Mouse (Mus musculus) left cerebral cortex, adult 9 months (tissue): ENCODE data around the gene Tulp1.
"Not testable (repeated sequence)": the region's sequence is repeated elsewhere in the genome, so short reads cannot be mapped to it uniquely, and the experiment has no call there.

Experiments
- DNase-seq, 2 experiments: peaks; one replicate each; pipeline ENCODE4 v3.0.0; 2022; ENCODE audit warnings: low spot score in 2 of 2

Gene Tulp1

GRCm38 (mm10) chr17:28337547-28337946 lies 27.5 kb downstream of the Tulp1 start:
- no peak for DNase-seq

- DNase-seq: no peak
Measured at GRCm38 (mm10) chr17:28335267-28335666, 29.8 kb downstream of the Tulp1 start.

- no peak for DNase-seq
Measured at GRCm38 (mm10) chr17:28332915-28333546, 32.0 kb downstream of the Tulp1 start.

- DNase-seq: no peak
Measured at GRCm38 (mm10) chr17:28332113-28332914, 32.7 kb downstream of the Tulp1 start.

GRCm38 (mm10) chr17:28331241-28332112 lies 33.5 kb downstream of the Tulp1 start:
- DNase-seq: no peak

GRCm38 (mm10) chr17:28330590-28330989 lies 34.4 kb downstream of the Tulp1 start:
- DNase-seq: not testable (repeated sequence)

GRCm38 (mm10) chr17:28330232-28330546 lies 34.8 kb downstream of the Tulp1 start:
- no peak for DNase-seq

GRCm38 (mm10) chr17:28329503-28330231 lies 35.4 kb downstream of the Tulp1 start:
- DNase-seq: no peak

GRCm38 (mm10) chr17:28328946-28329345 lies 36.1 kb downstream of the Tulp1 start:
- no peak for DNase-seq

GRCm38 (mm10) chr17:28328366-28328928 lies 36.6 kb downstream of the Tulp1 start, which contains the start of gene Rpl10a:
Rpl10a (plus strand) TSS chr17:28328471.
- peak; percentile 87 to 97 for DNase-seq

GRCm38 (mm10) chr17:28327673-28328325 lies 37.2 kb downstream of the Tulp1 start:
- DNase-seq: peak; percentile 53 to 60

- DNase-seq: no peak
Measured at GRCm38 (mm10) chr17:28326951-28327350, 38.1 kb downstream of the Tulp1 start.

- no peak for DNase-seq
Measured at GRCm38 (mm10) chr17:28325751-28326150, 39.3 kb downstream of the Tulp1 start.

- DNase-seq: not testable (repeated sequence)
Measured at GRCm38 (mm10) chr17:28324416-28324815, 40.6 kb downstream of the Tulp1 start.

GRCm38 (mm10) chr17:28323786-28324185 lies 41.2 kb downstream of the Tulp1 start:
- no peak for DNase-seq

- DNase-seq: no peak
Measured at GRCm38 (mm10) chr17:28321700-28322099, 43.3 kb downstream of the Tulp1 start.

GRCm38 (mm10) chr17:28317725-28318124 lies 47.3 kb downstream of the Tulp1 start:
- no peak for DNase-seq

- DNase-seq: no peak
Measured at GRCm38 (mm10) chr17:28317091-28317490, 47.9 kb downstream of the Tulp1 start.

GRCm38 (mm10) chr17:28316476-28316875 lies 48.5 kb downstream of the Tulp1 start:
- DNase-seq: no peak

GRCm38 (mm10) chr17:28315611-28316160 lies 49.3 kb downstream of the Tulp1 start:
- DNase-seq: no peak

- DNase-seq: no peak
Measured at GRCm38 (mm10) chr17:28313880-28314225, 51.2 kb downstream of the Tulp1 start.
